Mouse (Mus musculus) spleen, postnatal 4 days (tissue): Measurements from ENCODE around the gene Dmbx1.

ENCODE experiments used
- DNase-seq, 2 experiments: peaks; one replicate each; pipeline ENCODE4 v3.0.0; 2022; ENCODE audit warnings: low spot score in 2 of 2

Gene Dmbx1

GRCm38 (mm10) chr4:115890066-115890465 lies 49.7 kb downstream of the Dmbx1 start:
- no peak for DNase-seq

GRCm38 (mm10) chr4:115886875-115887274 lies 52.9 kb downstream of the Dmbx1 start:
- no peak for DNase-seq

GRCm38 (mm10) chr4:115885846-115886245 lies 53.9 kb downstream of the Dmbx1 start:
- DNase-seq = no peak

GRCm38 (mm10) chr4:115884022-115884421 lies 55.7 kb downstream of the Dmbx1 start, which contains the start of gene Kncn:
TSS of gene Kncn (plus strand) at chr4:115884400.
- DNase-seq = no peak

- no peak for DNase-seq
Observed at GRCm38 (mm10) chr4:115882195-115882594, 57.5 kb downstream of the Dmbx1 start.

- no peak for DNase-seq
Observed at GRCm38 (mm10) chr4:115881183-115881582, 58.5 kb downstream of the Dmbx1 start.

GRCm38 (mm10) chr4:115878828-115879227 lies 60.9 kb downstream of the Dmbx1 start:
- no peak for DNase-seq

GRCm38 (mm10) chr4:115878216-115878678 lies 61.5 kb downstream of the Dmbx1 start:
- no peak for DNase-seq

- no peak for DNase-seq
Observed at GRCm38 (mm10) chr4:115873231-115873630, 66.5 kb downstream of the Dmbx1 start.

GRCm38 (mm10) chr4:115869512-115870210 lies 70.1 kb downstream of the Dmbx1 start:
- DNase-seq = no peak
